Mouse (Mus musculus) c-Kit-positive CD71-positive TER-119-negative erythroid progenitor cells, embryonic 14.5 days (primary cell): ENCODE results near the gene Rps29.

Experiments used
- DNase-seq: peaks from one replicate; pipeline ENCODE4 v3.0.0-alpha.2; 2013; ENCODE audit warnings: low read depth

The Rps29 gene

GRCm38 (mm10) chr12:69158765-69159577 lies at the start of gene Rps29:
Gene Rps29, minus strand, starts transcription at chr12:69159186.
- DNase-seq = peak; percentile 99

GRCm38 (mm10) chr12:69208520-69208919 lies 49.5 kb upstream of the Rps29 start:
- DNase-seq = no peak

- no peak for DNase-seq
These were observed 48.9 kb upstream of the Rps29 start for GRCm38 (mm10) chr12:69207926-69208325.

- DNase-seq = no peak
These were observed 48.4 kb upstream of the Rps29 start for GRCm38 (mm10) chr12:69207396-69207795.

- no peak for DNase-seq
These were observed 45.3 kb upstream of the Rps29 start, which contains the start of gene Gm49384 for GRCm38 (mm10) chr12:69204052-69204833. Gene Gm49384, minus strand, starts transcription at chr12:69204267.

GRCm38 (mm10) chr12:69198985-69199384 lies 40.0 kb upstream of the Rps29 start:
- DNase-seq = no peak

- peak; percentile 69 for DNase-seq
These were observed 39.2 kb upstream of the Rps29 start, which contains the start of gene Dnaaf2 for GRCm38 (mm10) chr12:69198164-69198535. Gene Dnaaf2, minus strand, starts transcription at chr12:69198429.

GRCm38 (mm10) chr12:69197378-69198163 lies 38.6 kb upstream of the Rps29 start:
- DNase-seq = peak; percentile 55

GRCm38 (mm10) chr12:69196444-69197377 lies 37.7 kb upstream of the Rps29 start, which contains the start of gene Gm49383:
Gene Gm49383, minus strand, starts transcription at chr12:69197104.
- peak; percentile 60 for DNase-seq

- DNase-seq = no peak
These were observed 33.7 kb upstream of the Rps29 start for GRCm38 (mm10) chr12:69192637-69193036.

GRCm38 (mm10) chr12:69191396-69191795 lies 32.4 kb upstream of the Rps29 start:
- no peak for DNase-seq

GRCm38 (mm10) chr12:69190522-69190921 lies 31.5 kb upstream of the Rps29 start:
- no peak for DNase-seq

- no peak for DNase-seq
These were observed 31.1 kb upstream of the Rps29 start for GRCm38 (mm10) chr12:69190074-69190473.

GRCm38 (mm10) chr12:69186811-69187471 lies 28.0 kb upstream of the Rps29 start:
- no peak for DNase-seq

- DNase-seq = no peak
These were observed 26.4 kb upstream of the Rps29 start for GRCm38 (mm10) chr12:69185371-69185770.

GRCm38 (mm10) chr12:69184342-69185295 lies 25.6 kb upstream of the Rps29 start:
- DNase-seq = no peak

GRCm38 (mm10) chr12:69183583-69184308 lies 24.8 kb upstream of the Rps29 start, which contains the start of the genes Rpl36al and Mgat2:
Gene Rpl36al, minus strand, starts transcription at chr12:69184083.
Gene Mgat2, plus strand, starts transcription at chr12:69184157.
- DNase-seq = peak; percentile 98

- no peak for DNase-seq
These were observed 22.8 kb upstream of the Rps29 start for GRCm38 (mm10) chr12:69181800-69182199.
